Mouse (Mus musculus) heart, postnatal 4 days (tissue): ENCODE measurements at regions not wholly inside any gene's neighbourhood (a gene's known extent, or its start where the extent isn't known, plus 50 kb on each side); places are given as distances from the start of the nearest gene placed in this dataset.

Source experiments
- DNase-seq: peaks from one replicate; pipeline ENCODE4 v3.0.0; 2021

GRCm38 (mm10) chr14:51309951-51310350 is 51.6 kb upstream of the Gm7247 start:
- peak; percentile 49 for DNase-seq

GRCm38 (mm10) chr14:51310583-51310982 is 51.0 kb upstream of the Gm7247 start:
- DNase-seq = no peak
